Mouse (Mus musculus) brain, embryonic 18.5 days (tissue): Measurements from ENCODE around the gene Galnt16.
A peak's percentile ranks its signal among the peaks of the same experiment; 100 is the strongest.

Experiments
- DNase-seq: peaks from one replicate; pipeline ENCODE4 v3.0.0-alpha.2; 2012; ENCODE audit warnings: low read depth, low spot score

The Galnt16 gene

GRCm38 (mm10) chr12:80598236-80598635 is 80.2 kb downstream of the Galnt16 start:
- no peak for DNase-seq

- peak; percentile 28 for DNase-seq
These were observed 80.7 kb downstream of the Galnt16 start for GRCm38 (mm10) chr12:80598756-80599155.

GRCm38 (mm10) chr12:80601597-80602269 is 83.7 kb downstream of the Galnt16 start:
- DNase-seq = no peak

- no peak for DNase-seq
These were observed 84.4 kb downstream of the Galnt16 start for GRCm38 (mm10) chr12:80602432-80602831.

- no peak for DNase-seq
These were observed 85.5 kb downstream of the Galnt16 start for GRCm38 (mm10) chr12:80603566-80603965.

GRCm38 (mm10) chr12:80604218-80604617 is 86.1 kb downstream of the Galnt16 start:
- DNase-seq = no peak

- DNase-seq = no peak
These were observed 90.5 kb downstream of the Galnt16 start for GRCm38 (mm10) chr12:80608576-80608975.

GRCm38 (mm10) chr12:80609928-80610327 is 91.9 kb downstream of the Galnt16 start:
- no peak for DNase-seq

- no peak for DNase-seq
These were observed 94.2 kb downstream of the Galnt16 start for GRCm38 (mm10) chr12:80612113-80612791.

- DNase-seq = no peak
These were observed 97.5 kb downstream of the Galnt16 start for GRCm38 (mm10) chr12:80615371-80616257.

- no peak for DNase-seq
These were observed 102.4 kb downstream of the Galnt16 start for GRCm38 (mm10) chr12:80620501-80620900.

GRCm38 (mm10) chr12:80631790-80632189 is 113.7 kb downstream of the Galnt16 start:
- no peak for DNase-seq

- DNase-seq = no peak
These were observed 124.9 kb downstream of the Galnt16 start for GRCm38 (mm10) chr12:80642725-80643692.

GRCm38 (mm10) chr12:80643693-80644505 is 125.8 kb downstream of the Galnt16 start, which contains the start of the genes Slc39a9 and Erh:
Slc39a9 (plus strand) TSS chr12:80643883.
Erh (minus strand) TSS chr12:80644341.
- peak; percentile 91 for DNase-seq

- no peak for DNase-seq
These were observed 126.4 kb downstream of the Galnt16 start for GRCm38 (mm10) chr12:80644506-80644868.

- no peak for DNase-seq
These were observed 128.3 kb downstream of the Galnt16 start for GRCm38 (mm10) chr12:80646377-80646776.

- no peak for DNase-seq
These were observed 136.0 kb downstream of the Galnt16 start for GRCm38 (mm10) chr12:80653951-80654658.

- no peak for DNase-seq
These were observed 136.6 kb downstream of the Galnt16 start for GRCm38 (mm10) chr12:80654659-80655025.

- no peak for DNase-seq
These were observed 140.6 kb downstream of the Galnt16 start for GRCm38 (mm10) chr12:80658661-80659060.

GRCm38 (mm10) chr12:80662322-80662721 is 144.2 kb downstream of the Galnt16 start:
- DNase-seq = no peak
